Mouse (Mus musculus) midbrain, embryonic 12.5 days (tissue): ENCODE data around the gene Syngr3. TPM values are rescaled to one million over a fixed set of nuclear protein-coding genes. Genes with fewer than 3 reads are reported as not detected.

Source experiments
- ATAC-seq: fragments of 200-750 bp; cut with Nextera tagmentation; 2 replicates; pipeline ENCODE4 v1.8.0; 2017; ENCODE audit warnings: low read depth, moderate TSS enrichment, moderate library complexity; ENCODE audit not compliant: low FRiP score
- H3K27ac ChIP-seq: fragments of 300-500 bp; sonication (generic); replicated peaks from 2 replicates; pipeline ENCODE4 v1.5.1; 2016; ENCODE audit warnings: mild to moderate bottlenecking
- H3K27me3 ChIP-seq: fragments of 300-500 bp; sonication (generic); 2 replicates; pipeline ENCODE4 v1.6.1; 2016; ENCODE audit warnings: mild to moderate bottlenecking
- H3K36me3 ChIP-seq: fragments of 300-500 bp; sonication (generic); 2 replicates; pipeline ENCODE4 v1.6.1; 2016
- H3K4me1 ChIP-seq: fragments of 300-500 bp; sonication (generic); 2 replicates; pipeline ENCODE4 v1.6.1; 2016
- H3K4me2 ChIP-seq: fragments of 300-500 bp; sonication (generic); replicated peaks from 2 replicates; pipeline ENCODE4 v1.6.1; 2016; ENCODE audit warnings: mild to moderate bottlenecking, moderate library complexity
- H3K4me3 ChIP-seq: fragments of 300-500 bp; sonication (generic); 2 replicates; pipeline ENCODE4 v1.5.1; 2016; ENCODE audit warnings: mild to moderate bottlenecking
- H3K9ac ChIP-seq: fragments of 300-500 bp; sonication (generic); replicated peaks from 2 replicates; pipeline ENCODE4 v1.6.1; 2016; ENCODE audit warnings: mild to moderate bottlenecking, moderate library complexity
- H3K9me3 ChIP-seq: fragments of 300-500 bp; sonication (generic); 2 replicates; pipeline ENCODE4 v1.6.1; 2016; ENCODE audit warnings: mild to moderate bottlenecking
- WGBS: fragments of 180-500 bp; shearing (Covaris S2); methylation state at CpG from one replicate; pipeline ENCODE4 v1.1.7; 2016; 5-methylcytosine and 5-hydroxymethylcytosine counted together
- polyA plus RNA-seq: library from polyadenylated mRNA; unstranded; fragments of >200 nt; fragmentation: Nextera tagmentation; extraction: Ambion mirVana; gene quantifications from 2 replicates; pipeline ENCODE4 v1.2.1, GENCODE M21; 2016

The Syngr3 gene
- polyA plus RNA-seq, 1 experiment from 2014 or later = 27.6 TPM

- H3K27me3 ChIP-seq = peaks cover 16% of the 10 kb centered on the region
- peak overlapping the region; percentile 84 for H3K27ac ChIP-seq
- peaks cover 27% of the 10 kb centered on the region for H3K36me3 ChIP-seq
- peak overlapping the region; percentile 86 for H3K4me2 ChIP-seq
- H3K4me1 ChIP-seq = peaks cover 17% of the 10 kb centered on the region
- H3K9ac ChIP-seq = peak overlapping the region; percentile 81
- no peaks in the 10 kb centered on the region for H3K9me3 ChIP-seq
- peak overlapping the region; percentile 80 for H3K4me3 ChIP-seq
- ATAC-seq = peak; percentile 45
- WGBS = 9% methylated on average over 42 of the region's 51 CpGs
Measured at GRCm38 (mm10) chr17:24695326-24696010, 5.7 kb upstream of the Syngr3 start.

DNA sequence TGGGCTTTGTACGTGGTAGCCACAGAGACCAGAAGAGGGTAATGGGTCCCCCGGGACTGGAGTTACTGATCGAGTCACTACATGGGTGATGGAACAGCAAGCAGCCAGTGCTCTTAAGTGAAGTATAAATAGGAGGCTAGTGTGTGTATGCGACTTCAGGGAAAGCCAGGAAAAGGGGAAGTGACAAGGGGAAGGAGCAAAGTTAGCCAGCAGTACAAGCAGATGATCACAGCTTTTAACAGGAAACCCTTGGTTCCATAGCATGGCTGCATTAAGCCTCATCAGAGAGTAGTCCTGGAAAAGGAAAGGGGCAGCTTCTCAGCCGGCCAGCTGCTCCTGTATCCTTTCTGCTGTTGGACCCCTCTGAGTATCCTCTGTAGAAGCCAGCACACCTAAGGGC, 2.6 kb upstream of the Syngr3 start:
- Histone ChIP-seq H3K4me2 (no peak overlapping the region), H3K9ac (no peak overlapping the region), H3K36me3 (peaks cover 16% of the 10 kb centered on the region), H3K27me3 (peaks cover 39% of the 10 kb centered on the region), H3K27ac (no peak overlapping the region), H3K4me3 (no peak overlapping the region), H3K4me1 (peaks cover 30% of the 10 kb centered on the region), H3K9me3 (no peaks in the 10 kb centered on the region)
- no peak for ATAC-seq
- whole genome bisulfite sequencing = 87% methylated on average over 5 of the region's 5 CpGs

DNA sequence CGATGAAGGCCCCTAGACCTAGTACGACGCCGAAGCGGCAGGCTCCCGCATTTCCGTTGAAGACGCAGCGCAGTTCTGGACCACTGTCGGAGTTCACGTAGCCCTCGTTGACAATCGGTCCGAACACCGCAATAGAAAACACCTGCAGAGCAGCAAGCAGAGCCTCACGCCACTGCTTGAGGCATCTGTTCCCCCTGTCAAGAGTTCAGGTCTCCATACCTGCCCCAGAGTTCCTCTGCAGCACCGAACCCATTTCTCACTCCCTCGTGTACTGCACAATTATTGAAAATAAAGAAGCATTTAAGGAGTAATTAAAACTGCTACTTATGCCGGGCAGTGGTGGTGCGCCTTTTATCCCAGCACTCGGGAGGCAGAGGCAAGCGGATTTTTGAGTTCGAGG, 2.2 kb downstream of the Syngr3 start:
- Histone ChIP-seq H3K36me3 (peaks cover 7% of the 10 kb centered on the region; the same call in 1 of the 2 replicates), H3K4me2 (peak overlapping the region; percentile 50), H3K27me3 (peaks cover 52% of the 10 kb centered on the region), H3K27ac (no peak overlapping the region), H3K9ac (peak overlapping the region; percentile 39; the same call in 1 of the 2 replicates), H3K4me1 (peaks cover 23% of the 10 kb centered on the region), H3K4me3 (peak overlapping the region; percentile 28), H3K9me3 (no peaks in the 10 kb centered on the region)
- ATAC-seq = no peak
- WGBS = 20% methylated on average over 23 of the region's 23 CpGs

- Histone ChIP-seq H3K27me3 (peaks cover 52% of the 10 kb centered on the region), H3K9ac (peak overlapping the region; percentile 39; the same call in 1 of the 2 replicates), H3K4me3 (peak overlapping the region; percentile 28), H3K27ac (no peak overlapping the region), H3K4me2 (peak overlapping the region; percentile 50), H3K4me1 (peaks cover 23% of the 10 kb centered on the region), H3K9me3 (no peaks in the 10 kb centered on the region), H3K36me3 (peaks cover 7% of the 10 kb centered on the region; the same call in 1 of the 2 replicates)
- 1% methylated on average over 25 of the region's 25 CpGs for WGBS
- no peak for ATAC-seq
Measured at GRCm38 (mm10) chr17:24687146-24687595, 2.6 kb downstream of the Syngr3 start.

DNA sequence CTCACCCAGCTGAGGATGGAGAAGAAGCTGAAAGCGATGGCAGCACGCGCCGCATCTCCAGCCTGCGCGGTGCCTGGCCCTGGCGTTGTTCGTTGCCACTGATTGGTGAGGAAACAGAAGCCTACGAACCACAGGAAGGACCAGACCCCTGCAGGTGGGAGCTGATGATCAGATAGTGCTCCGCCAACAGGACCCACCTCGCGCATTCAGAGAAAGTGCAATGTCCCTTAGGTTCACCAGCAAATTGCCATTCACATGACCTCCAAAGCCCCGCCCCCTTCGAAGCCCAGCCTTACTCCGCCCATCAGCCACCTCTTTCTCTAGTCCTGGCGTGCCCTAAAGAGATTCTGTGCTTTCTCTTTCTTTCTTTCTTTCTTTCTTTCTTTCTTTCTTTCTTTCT, 3.2 kb downstream of the Syngr3 start:
- no peak for ATAC-seq
- 31% methylated on average over 16 of the region's 16 CpGs for WGBS

DNA sequence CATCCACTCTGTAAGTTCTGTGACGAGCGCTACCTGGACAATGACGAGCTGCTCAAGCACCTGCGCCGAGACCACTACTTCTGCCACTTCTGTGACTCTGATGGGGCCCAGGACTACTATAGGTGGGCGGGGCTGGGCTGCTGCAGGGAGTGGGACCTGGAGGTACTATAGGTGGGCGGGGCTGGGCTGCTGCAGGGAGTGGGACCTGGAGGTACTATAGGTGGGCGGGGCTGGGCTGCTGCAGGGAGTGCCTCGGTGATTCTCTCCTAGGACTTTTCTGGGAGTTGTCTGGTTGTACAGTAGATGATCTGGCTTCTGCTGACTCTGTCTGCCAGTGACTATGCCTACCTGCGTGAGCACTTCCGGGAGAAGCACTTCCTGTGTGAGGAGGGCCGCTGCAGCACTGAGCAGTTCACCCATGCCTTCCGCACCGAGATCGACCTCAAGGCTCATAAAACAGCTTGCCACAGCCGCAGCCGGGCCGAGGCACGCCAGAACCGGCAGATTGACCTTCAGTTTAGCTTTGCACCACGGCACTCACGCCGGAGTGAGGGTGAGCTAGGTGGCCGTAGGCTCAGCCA, 12.2 kb downstream of the Syngr3 start:
- no peak for ATAC-seq
- H3K4me3 ChIP-seq = no peak overlapping the region
- no peak overlapping the region for H3K9ac ChIP-seq
- no peak overlapping the region for H3K27ac ChIP-seq
- no peaks in the 10 kb centered on the region for H3K4me1 ChIP-seq
- H3K36me3 ChIP-seq = peaks cover 71% of the 10 kb centered on the region
- no peak overlapping the region for H3K4me2 ChIP-seq
- WGBS = 91% methylated on average over 24 of the region's 24 CpGs
- H3K9me3 ChIP-seq = no peaks in the 10 kb centered on the region
- no peaks in the 10 kb centered on the region for H3K27me3 ChIP-seq

More for the DNA sequence above, 3.2 kb downstream of the Syngr3 start:
- Histone ChIP-seq H3K4me3 (no peak overlapping the region), H3K4me2 (peak overlapping the region; percentile 6; the same call in 1 of the 2 replicates), H3K9me3 (no peaks in the 10 kb centered on the region), H3K27me3 (peaks cover 52% of the 10 kb centered on the region), H3K27ac (no peak overlapping the region), H3K36me3 (peaks cover 11% of the 10 kb centered on the region), H3K4me1 (peaks cover 23% of the 10 kb centered on the region), H3K9ac (no peak overlapping the region)

- ATAC-seq = no peak
- H3K27me3 ChIP-seq = no peaks in the 10 kb centered on the region
- no peak overlapping the region for H3K4me3 ChIP-seq
- no peaks in the 10 kb centered on the region for H3K9me3 ChIP-seq
- no peak overlapping the region for H3K27ac ChIP-seq
- peaks cover 5% of the 10 kb centered on the region for H3K4me1 ChIP-seq
- no peak overlapping the region for H3K9ac ChIP-seq
- H3K4me2 ChIP-seq = no peak overlapping the region
- peaks cover 64% of the 10 kb centered on the region for H3K36me3 ChIP-seq
- 98% methylated on average over 5 of the region's 5 CpGs for WGBS
Measured at GRCm38 (mm10) chr17:24676877-24677276, 12.9 kb downstream of the Syngr3 start.

- Histone ChIP-seq H3K4me2 (no peak overlapping the region), H3K4me3 (no peak overlapping the region), H3K9me3 (no peaks in the 10 kb centered on the region), H3K36me3 (peaks cover 57% of the 10 kb centered on the region), H3K27me3 (no peaks in the 10 kb centered on the region), H3K27ac (no peak overlapping the region), H3K4me1 (peaks cover 12% of the 10 kb centered on the region), H3K9ac (no peak overlapping the region)
- no peak for ATAC-seq
- WGBS = 61% methylated on average over 2 of the region's 2 CpGs
Measured at GRCm38 (mm10) chr17:24676187-24676586, 13.6 kb downstream of the Syngr3 start.

DNA sequence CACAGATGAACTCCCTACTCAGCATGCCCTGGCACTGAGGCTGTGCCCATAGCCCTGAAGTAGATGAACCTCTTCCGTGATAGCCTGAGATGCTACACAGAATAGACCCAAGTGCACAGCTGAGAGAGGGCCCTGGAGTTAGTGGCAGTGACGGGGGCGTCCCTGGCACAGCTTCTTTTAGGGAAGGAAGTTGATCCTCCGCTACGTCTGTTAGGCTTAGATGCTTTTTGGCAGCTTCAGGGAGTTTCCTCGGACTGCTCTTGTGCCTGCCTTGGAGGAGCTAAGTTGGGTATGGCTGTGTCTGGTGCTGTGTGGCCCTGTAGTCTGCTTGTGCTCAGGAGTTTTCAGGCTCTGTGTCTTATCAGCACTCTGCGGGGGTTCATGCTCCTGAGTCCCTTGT, 15.5 kb downstream of the Syngr3 start:
- Histone ChIP-seq H3K4me3 (no peak overlapping the region), H3K9me3 (no peaks in the 10 kb centered on the region), H3K9ac (no peak overlapping the region), H3K27me3 (no peaks in the 10 kb centered on the region), H3K36me3 (peaks cover 38% of the 10 kb centered on the region), H3K4me1 (peaks cover 24% of the 10 kb centered on the region), H3K4me2 (no peak overlapping the region), H3K27ac (no peak overlapping the region)
- ATAC-seq = no peak
- WGBS = 89% methylated on average over 7 of the region's 7 CpGs

DNA sequence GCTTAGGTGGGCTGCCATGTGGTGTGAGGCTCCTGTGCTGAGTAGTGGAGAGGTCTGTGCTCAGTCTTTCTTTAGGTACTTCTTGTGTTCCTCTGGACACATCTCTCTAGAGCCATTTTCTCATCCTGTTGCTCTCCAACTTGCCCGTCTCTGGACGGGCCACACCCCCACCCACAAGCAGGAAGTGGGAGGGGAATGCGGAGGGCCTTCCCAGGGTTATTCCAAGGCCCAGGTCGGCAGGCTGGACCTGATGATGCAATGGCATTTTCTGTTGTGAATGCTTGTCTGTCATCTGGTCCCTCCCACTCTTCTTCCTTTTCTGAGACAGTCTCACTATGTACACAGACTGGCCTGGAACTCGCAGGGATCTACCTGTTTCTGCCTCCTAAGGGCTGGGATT, 17.6 kb downstream of the Syngr3 start:
- no peak overlapping the region for H3K9ac ChIP-seq
- 45% methylated on average over 5 of the region's 5 CpGs for WGBS
- H3K9me3 ChIP-seq = no peaks in the 10 kb centered on the region
- H3K27me3 ChIP-seq = no peaks in the 10 kb centered on the region
- H3K4me3 ChIP-seq = no peak overlapping the region
- H3K4me2 ChIP-seq = peak overlapping the region; percentile 19; the same call in 1 of the 2 replicates
- H3K27ac ChIP-seq = no peak overlapping the region
- peaks cover 31% of the 10 kb centered on the region for H3K4me1 ChIP-seq
- ATAC-seq = no peak
- peaks cover 17% of the 10 kb centered on the region for H3K36me3 ChIP-seq

DNA sequence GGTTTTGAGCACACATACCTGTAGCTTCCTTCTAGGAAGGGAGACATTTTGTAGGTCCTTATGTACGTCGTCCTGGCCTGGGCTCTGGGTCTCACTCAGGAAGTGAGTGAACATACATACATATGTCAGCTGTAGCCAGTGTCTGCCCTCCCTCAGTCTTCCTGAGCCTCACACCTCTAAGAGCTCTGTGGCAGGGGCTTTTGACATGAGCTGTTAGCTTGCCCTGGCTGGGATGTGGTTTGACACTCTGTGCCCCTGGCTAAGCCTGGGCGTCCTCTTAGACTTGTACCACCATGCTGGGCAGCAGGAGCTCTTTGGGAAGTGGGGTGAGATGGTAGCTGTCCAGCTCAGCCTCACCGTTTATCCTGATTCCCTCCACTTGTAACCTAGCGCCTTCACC, 18.4 kb downstream of the Syngr3 start:
- Histone ChIP-seq H3K27me3 (no peaks in the 10 kb centered on the region), H3K9ac (peak overlapping the region; percentile 39), H3K4me1 (peaks cover 31% of the 10 kb centered on the region), H3K9me3 (no peaks in the 10 kb centered on the region), H3K4me3 (no peak overlapping the region), H3K4me2 (peak overlapping the region; percentile 86), H3K36me3 (0 out of 2 replicates have a peak, but pooled peaks cover 9% of the 10 kb centered on the region), H3K27ac (no peak overlapping the region)
- ATAC-seq = no peak
- WGBS = 72% methylated on average over 5 of the region's 5 CpGs

GRCm38 (mm10) chr17:24670246-24670844, 19.4 kb downstream of the Syngr3 start:
- Histone ChIP-seq H3K4me3 (peak overlapping the region; percentile 98), H3K9me3 (no peaks in the 10 kb centered on the region), H3K4me2 (peak overlapping the region; percentile 86), H3K9ac (peak overlapping the region; percentile 96), H3K36me3 (0 out of 2 replicates have a peak, but pooled peaks cover 8% of the 10 kb centered on the region), H3K4me1 (peaks cover 31% of the 10 kb centered on the region), H3K27me3 (no peaks in the 10 kb centered on the region), H3K27ac (peak overlapping the region; percentile 84; the same call in 1 of the 2 replicates)
- WGBS = 14% methylated on average over 8 of the region's 8 CpGs
- no peak for ATAC-seq
